In genomic region chr5:41706777-41707114, GRCm38 (mm10) we compare ENCODE assay signal across 8 mouse cellular contexts. TPM values are rescaled to one million over a fixed set of nuclear protein-coding genes. Genes with fewer than 3 reads are reported as not detected.
DNase-seq lines count a peak whose midpoint lies in the region; ATAC-seq and TF ChIP-seq lines count a peak whose summit lies in the region.
"Had no signal": no experiment of that assay in that cellular context is flagged by ENCODE, and none has a peak within 500 bp of the region (broad histone marks: within the 10 kb centered on the region; RNA-seq: fewer than 3 reads in every experiment).

No protein-coding gene starts in this region.

- no peaks in the 10 kb centered on the region for H3K36me3 ChIP-seq in lung, embryonic 16.5 days (ENCODE audit: control insufficient read depth, insufficient read depth, low read length)
- H3K36me3 ChIP-seq in forebrain, embryonic 10.5 days (replicated peaks): no peaks in the 10 kb centered on the region
- H3K36me3 ChIP-seq in limb, embryonic 12.5 days: no peaks in the 10 kb centered on the region
- peaks cover 1% of the 10 kb centered on the region; the same call in 1 of the 2 replicates for H3K36me3 ChIP-seq in small intestine, adult 2 months (ENCODE audit: control insufficient read depth, insufficient read depth, low read length)

- no peak for TF ChIP-seq POLR2A in small intestine, adult 2 months (IDR thresholded peaks at IDR 0.05; ENCODE audit: low read depth, low read length)

- no peaks in the 10 kb centered on the region for H3K27me3 ChIP-seq in lung, embryonic 16.5 days (ENCODE audit: control insufficient read depth, insufficient read depth, low read depth, low read length)
- H3K27me3 ChIP-seq in forebrain, embryonic 10.5 days (ENCODE audit: poor library complexity, severe bottlenecking): no peaks in the 10 kb centered on the region
- no peaks in the 10 kb centered on the region for H3K27me3 ChIP-seq in limb, embryonic 12.5 days
- H3K27me3 ChIP-seq in small intestine, adult 2 months (ENCODE audit: control insufficient read depth, insufficient read depth, low read length): no peaks in the 10 kb centered on the region

- DNase-seq in lung, postnatal 4 days: no peak
- no peak for DNase-seq in forebrain, embryonic 10.5 days (ENCODE audit: extremely low spot score, low spot score)
- DNase-seq in layer of hippocampus, adult 9-10 months (ENCODE audit: low spot score): no peak

- H3K9ac ChIP-seq in lung, embryonic 16.5 days (ENCODE audit: low read length): peak overlapping the region; percentile 86; the same call in 1 of the 2 replicates
- peak overlapping the region; percentile 87 for H3K9ac ChIP-seq in limb, embryonic 12.5 days (replicated peaks)

- no peaks in the 10 kb centered on the region for H3K9me3 ChIP-seq in lung, embryonic 16.5 days (ENCODE audit: control insufficient read depth, low read length)
- H3K9me3 ChIP-seq in forebrain, embryonic 10.5 days: no peaks in the 10 kb centered on the region
- no peaks in the 10 kb centered on the region for H3K9me3 ChIP-seq in limb, embryonic 12.5 days

- peak overlapping the region; percentile 89 for H3K4me3 ChIP-seq in lung, embryonic 16.5 days (ENCODE audit: low read length)
- H3K4me3 ChIP-seq in forebrain, embryonic 10.5 days: peak overlapping the region; percentile 75
- peak overlapping the region; percentile 93 for H3K4me3 ChIP-seq in limb, embryonic 12.5 days (replicated peaks)
- peak overlapping the region; percentile 97 for H3K4me3 ChIP-seq in small intestine, adult 2 months (ENCODE audit: low read depth, low read length)

- peak overlapping the region; percentile 97 for H3K4me2 ChIP-seq in lung, embryonic 16.5 days (ENCODE audit: low read depth, low read length)
- H3K4me2 ChIP-seq in limb, embryonic 12.5 days: peak overlapping the region; percentile 96

- H3K4me1 ChIP-seq in lung, embryonic 16.5 days (replicated peaks; ENCODE audit: control insufficient read depth, insufficient read depth, low read length): 0 out of 2 replicates have a peak, but pooled peaks cover 2% of the 10 kb centered on the region
- H3K4me1 ChIP-seq in forebrain, embryonic 10.5 days: peaks cover 33% of the 10 kb centered on the region
- H3K4me1 ChIP-seq in limb, embryonic 12.5 days (replicated peaks): 0 out of 2 replicates have a peak, but pooled peaks cover 7% of the 10 kb centered on the region
- no peaks in the 10 kb centered on the region for H3K4me1 ChIP-seq in small intestine, adult 2 months (ENCODE audit: control insufficient read depth, insufficient read depth, insufficient read length, low read length)

- H3K27ac ChIP-seq in lung, embryonic 16.5 days (ENCODE audit: low read length): no peak overlapping the region
- peak overlapping the region; percentile 94 for H3K27ac ChIP-seq in forebrain, embryonic 10.5 days
- H3K27ac ChIP-seq in limb, embryonic 12.5 days: 0 out of 2 replicates have a peak overlapping the region, but pooled peaks have one; percentile 86
- no peak overlapping the region for H3K27ac ChIP-seq in small intestine, adult 2 months (ENCODE audit: insufficient read depth, low read depth, low read length)

- whole genome bisulfite sequencing in lung, embryonic 16.5 days: 4% methylated on average over 9 of the region's 9 CpGs
- whole genome bisulfite sequencing in forebrain, embryonic 10.5 days: 7% methylated on average over 9 of the region's 9 CpGs
- WGBS in limb, embryonic 12.5 days: 6% methylated on average over 9 of the region's 9 CpGs
- 4% methylated on average over 9 of the region's 9 CpGs for WGBS in small intestine, adult 2 months

- ATAC-seq in lung, embryonic 16.5 days (ENCODE audit: low read depth): no peak
- ATAC-seq in limb, embryonic 12.5 days (ENCODE audit: insufficient number of reproducible peaks, insufficient read depth, low FRiP score, low TSS enrichment, low read depth): no peak
- ATAC-seq in megakaryocyte progenitor cell, adult 5-6 weeks (replicated peaks; ENCODE audit: poor library complexity): no peak

- TF ChIP-seq CTCF in small intestine, adult 2 months (IDR thresholded peaks at IDR 0.05; ENCODE audit: extremely low read depth, insufficient read length, insufficient replicate concordance, low read depth, low read length): no peak

RNA-seq across cellular contexts. Expression of gene Rab28, which starts 1.2 kb away (rescaled TPM):
- 53.8 and 57.7 TPM in 2 replicates for polyA plus RNA-seq in lung, embryonic 16.5 days (2015; fragmentation: Nextera tagmentation; extraction: Ambion mirVana)
- 77.3 and 81.1 TPM in 2 replicates for polyA plus RNA-seq in forebrain, embryonic 10.5 days (2016; fragmentation: Nextera tagmentation; extraction: Ambion mirVana)
- 82.1 and 89.5 TPM in 2 replicates for polyA plus RNA-seq in limb, embryonic 12.5 days (2016; fragmentation: Nextera tagmentation; extraction: Ambion mirVana)
- 8.1 and 18.3 TPM in 2 replicates for polyA plus RNA-seq in small intestine, adult 2 months (2012; rRNA removed)
- 45.8 and 49.3 TPM in 2 replicates for total RNA-seq in megakaryocyte progenitor cell, adult 5-6 weeks (2015)
- total RNA-seq in megakaryocyte progenitor cell, adult 5-6 weeks (2017): 40.6 and 44.1 TPM in 2 replicates

RNA-seq across cellular contexts. Expression of gene Nkx3-2, which starts 57.6 kb away (rescaled TPM):
- polyA plus RNA-seq in lung, embryonic 16.5 days (2015; fragmentation: Nextera tagmentation; extraction: Ambion mirVana): not detected in 2 replicates
- polyA plus RNA-seq in forebrain, embryonic 10.5 days (2016; fragmentation: Nextera tagmentation; extraction: Ambion mirVana): 0.09 TPM in 1 of 2 replicates, not detected in the other
- 3.9 and 8.7 TPM in 2 replicates for polyA plus RNA-seq in limb, embryonic 12.5 days (2016; fragmentation: Nextera tagmentation; extraction: Ambion mirVana)
- 1.7 and 2.3 TPM in 2 replicates for polyA plus RNA-seq in small intestine, adult 2 months (2012; rRNA removed)
- not detected in 2 replicates for total RNA-seq in megakaryocyte progenitor cell, adult 5-6 weeks (2015)
- not detected in 2 replicates for total RNA-seq in megakaryocyte progenitor cell, adult 5-6 weeks (2017)
- total RNA-seq: layer of hippocampus, adult 18-20 months had no signal

Comparison
In these comparisons a context has a peak if more than half of its experiments do, and no peak if none do; other contexts are left out.
1. H3K27ac ChIP-seq: peak in forebrain, embryonic 10.5 days (single experiment) and limb, embryonic 12.5 days (single experiment); none in lung, embryonic 16.5 days (single experiment) and small intestine, adult 2 months (single experiment).
2. Peak in every context shown above with its lines, with median percentiles within 50 percentile points of each other: H3K4me3 ChIP-seq.